Mouse (Mus musculus) liver, embryonic 16.5 days (tissue): ENCODE measurements around the gene Med9. TPM values are rescaled to one million over a fixed set of nuclear protein-coding genes. Genes with fewer than 3 reads are reported as not detected.

Experiments
- ATAC-seq: fragments of 200-750 bp; cut with Nextera tagmentation; 2 replicates; pipeline ENCODE4 v1.8.0; 2017; ENCODE audit warnings: low read depth, mild to moderate bottlenecking, moderate number of reproducible peaks, moderate library complexity
- H3K27ac ChIP-seq: fragments of 300-500 bp; sonication (generic); 2 replicates; pipeline ENCODE4 v1.5.1; 2014; ENCODE audit warnings: mild to moderate bottlenecking, low read length
- H3K27me3 ChIP-seq: fragments of 300-500 bp; sonication (generic); 2 replicates; pipeline ENCODE4 v1.6.1; 2014; ENCODE audit warnings: low read depth, low read length, mixed read lengths; ENCODE audit not compliant: control insufficient read depth, insufficient read depth
- H3K36me3 ChIP-seq: fragments of 300-500 bp; sonication (generic); 2 replicates; pipeline ENCODE4 v1.6.1; 2014; ENCODE audit warnings: mild to moderate bottlenecking; ENCODE audit not compliant: control insufficient read depth, insufficient read depth
- H3K4me1 ChIP-seq: fragments of 300-500 bp; sonication (generic); 2 replicates; pipeline ENCODE4 v1.6.1; 2014; ENCODE audit warnings: low read depth, low read length, mixed read lengths; ENCODE audit not compliant: control insufficient read depth
- H3K4me2 ChIP-seq: fragments of 300-500 bp; sonication (generic); 2 replicates; pipeline ENCODE4 v1.6.1; 2014; ENCODE audit warnings: low read depth, low read length, mixed read lengths
- H3K4me3 ChIP-seq: fragments of 300-500 bp; sonication (generic); 2 replicates; pipeline ENCODE4 v1.5.1; 2014; ENCODE audit warnings: low read depth, mild to moderate bottlenecking, low read length
- H3K9ac ChIP-seq: fragments of 300-500 bp; sonication (generic); 2 replicates; pipeline ENCODE4 v1.6.1; 2014; ENCODE audit warnings: low read depth, low read length
- H3K9me3 ChIP-seq: fragments of 300-500 bp; sonication (generic); replicated peaks from 2 replicates; pipeline ENCODE4 v1.6.1; 2016; ENCODE audit warnings: low read length; ENCODE audit not compliant: control insufficient read depth
- WGBS: fragments of 180-500 bp; shearing (Covaris S2); extraction: QIAGEN DNeasy Blood & Tissue Kit; methylation state at CpG from one replicate; pipeline ENCODE4 v1.1.7; 2014; ENCODE audit not compliant: insufficient replicate concordance; 5-methylcytosine and 5-hydroxymethylcytosine counted together
- polyA plus RNA-seq: library from polyadenylated mRNA; unstranded; fragments of >200 nt; fragmentation: Nextera tagmentation; extraction: Ambion mirVana; gene quantifications from 2 replicates; pipeline ENCODE4 v1.2.1, GENCODE M21; 2015

Gene Med9
- polyA plus RNA-seq, 1 experiment from 2014 or later: 17.6 TPM

DNA sequence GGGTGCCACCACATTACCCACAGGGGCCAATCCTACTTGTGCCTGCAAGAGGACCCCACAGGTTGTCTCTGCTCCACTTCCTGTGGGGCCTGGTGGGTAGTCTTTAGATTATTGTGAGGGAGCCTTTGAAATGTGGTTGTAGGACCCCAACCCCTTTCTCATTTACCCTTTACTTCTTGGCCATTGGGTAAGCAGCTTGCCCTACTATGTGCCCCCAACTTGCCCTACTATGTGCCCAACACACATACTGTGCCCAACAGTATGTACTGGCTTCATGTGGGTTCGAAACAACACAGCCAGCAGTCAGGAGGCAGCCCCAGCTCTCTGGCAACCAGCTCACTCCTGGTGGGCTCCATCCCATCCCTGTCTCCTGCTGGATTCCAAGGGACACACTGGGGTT is 19.8 kb downstream of the Med9 start:
- Histone ChIP-seq H3K4me1 (peaks cover 18% of the 10 kb centered on the region), H3K36me3 (no peaks in the 10 kb centered on the region), H3K27ac (no peak overlapping the region), H3K4me3 (no peak overlapping the region), H3K4me2 (no peak overlapping the region), H3K27me3 (peaks cover 23% of the 10 kb centered on the region), H3K9ac (no peak overlapping the region), H3K9me3 (no peaks in the 10 kb centered on the region)
- no peak for ATAC-seq
- WGBS: 69% methylated on average over 1 of the region's 1 CpGs

DNA sequence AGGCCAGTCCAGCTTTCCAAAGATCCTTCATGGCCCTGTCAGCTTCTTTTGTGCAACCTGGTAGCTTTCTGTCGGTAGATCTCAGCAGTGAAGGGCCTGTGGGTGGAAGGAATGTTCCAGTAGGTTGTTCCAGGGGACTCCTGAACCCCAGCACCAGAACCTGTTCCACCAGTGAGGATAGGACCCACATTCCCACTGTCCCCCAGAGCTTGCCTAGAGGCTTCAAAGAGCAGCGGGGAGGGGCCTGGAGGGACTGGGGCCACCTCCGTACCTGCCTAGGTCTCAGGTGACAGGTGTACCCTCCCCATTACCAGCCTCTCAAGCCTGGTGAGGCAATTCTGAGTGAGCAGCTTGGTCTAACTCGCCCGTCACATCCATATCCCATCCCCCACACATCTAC is 22.8 kb downstream of the Med9 start:
- ATAC-seq: no peak
- H3K36me3 ChIP-seq: no peaks in the 10 kb centered on the region
- no peak overlapping the region for H3K4me3 ChIP-seq
- H3K27ac ChIP-seq: no peak overlapping the region
- no peak overlapping the region for H3K4me2 ChIP-seq
- H3K9me3 ChIP-seq: no peaks in the 10 kb centered on the region
- no peak overlapping the region for H3K9ac ChIP-seq
- peaks cover 3% of the 10 kb centered on the region; the same call in 1 of the 2 replicates for H3K4me1 ChIP-seq
- no peaks in the 10 kb centered on the region for H3K27me3 ChIP-seq
- 63% methylated on average over 5 of the region's 5 CpGs for WGBS

DNA sequence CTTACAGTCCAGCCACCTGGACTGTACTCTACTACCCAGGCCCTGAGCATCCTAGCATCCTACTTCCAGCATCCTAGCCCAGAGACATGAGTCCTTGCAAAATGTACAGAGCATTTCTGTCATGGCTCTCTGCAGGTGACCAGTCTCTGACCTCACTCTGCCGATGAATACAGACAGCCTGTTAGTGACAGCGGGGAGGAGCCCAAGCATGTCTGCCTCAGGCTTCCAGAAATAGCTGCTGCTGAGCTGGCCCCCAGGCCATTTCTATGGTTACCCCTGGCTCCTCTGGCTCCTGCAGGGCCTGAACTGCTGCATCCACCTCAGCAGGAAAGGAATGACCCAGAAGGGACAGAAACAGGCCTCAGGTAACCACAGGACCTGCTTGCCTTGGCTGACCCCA is 23.7 kb downstream of the Med9 start:
- Histone ChIP-seq H3K9me3 (no peaks in the 10 kb centered on the region), H3K27me3 (no peaks in the 10 kb centered on the region), H3K4me2 (no peak overlapping the region), H3K9ac (no peak overlapping the region), H3K4me3 (no peak overlapping the region), H3K27ac (no peak overlapping the region), H3K36me3 (no peaks in the 10 kb centered on the region), H3K4me1 (no peaks in the 10 kb centered on the region)
- WGBS: 65% methylated on average over 2 of the region's 2 CpGs
- ATAC-seq: no peak

DNA sequence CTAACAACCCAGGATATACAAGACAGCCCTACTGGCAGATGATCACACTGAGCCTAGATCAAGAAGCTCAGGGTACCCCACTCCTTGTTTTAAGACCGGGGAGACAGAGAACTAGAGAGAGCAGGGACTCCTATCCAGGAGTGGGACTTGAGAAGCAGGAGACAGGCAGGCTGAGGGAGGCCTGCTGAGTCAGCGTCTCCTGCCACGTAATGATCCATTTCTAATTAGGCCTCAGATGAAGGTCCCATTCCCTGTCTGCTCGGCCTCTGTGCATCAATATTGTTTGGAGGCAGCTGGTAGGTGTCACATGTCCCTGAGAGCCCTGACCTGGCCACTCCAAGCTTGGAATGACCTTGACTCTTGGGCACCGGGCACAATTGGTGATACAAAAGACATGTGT is 25.4 kb downstream of the Med9 start:
- Histone ChIP-seq H3K9ac (no peak overlapping the region), H3K27ac (no peak overlapping the region), H3K9me3 (no peaks in the 10 kb centered on the region), H3K27me3 (no peaks in the 10 kb centered on the region), H3K36me3 (no peaks in the 10 kb centered on the region), H3K4me1 (no peaks in the 10 kb centered on the region), H3K4me2 (no peak overlapping the region), H3K4me3 (no peak overlapping the region)
- no peak for ATAC-seq
- 66% methylated on average over 5 of the region's 5 CpGs for WGBS

DNA sequence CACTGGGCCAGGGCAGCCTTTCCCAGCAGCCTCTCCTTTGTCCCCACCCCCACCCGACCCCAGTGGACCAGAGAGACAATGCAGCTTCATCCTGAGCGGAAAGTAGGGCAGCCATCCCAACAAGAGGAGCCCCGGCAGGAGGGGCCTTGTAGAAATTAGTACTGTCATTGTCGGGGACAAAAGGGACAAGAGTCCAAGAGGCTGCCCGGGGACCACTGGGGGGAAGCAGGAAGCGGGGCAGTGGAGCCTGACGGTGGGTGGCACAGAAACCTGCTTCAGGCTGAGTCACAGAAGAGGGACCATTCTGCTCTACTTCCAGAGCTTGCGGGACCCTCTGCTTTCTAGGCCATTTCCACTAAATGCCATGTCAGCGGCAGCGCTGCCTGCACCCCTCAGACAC is 27.2 kb downstream of the Med9 start:
- Histone ChIP-seq H3K36me3 (no peaks in the 10 kb centered on the region), H3K4me2 (no peak overlapping the region), H3K4me3 (no peak overlapping the region), H3K9me3 (no peaks in the 10 kb centered on the region), H3K9ac (no peak overlapping the region), H3K27me3 (no peaks in the 10 kb centered on the region), H3K27ac (no peak overlapping the region), H3K4me1 (no peaks in the 10 kb centered on the region)
- WGBS: 61% methylated on average over 10 of the region's 10 CpGs
- no peak for ATAC-seq

DNA sequence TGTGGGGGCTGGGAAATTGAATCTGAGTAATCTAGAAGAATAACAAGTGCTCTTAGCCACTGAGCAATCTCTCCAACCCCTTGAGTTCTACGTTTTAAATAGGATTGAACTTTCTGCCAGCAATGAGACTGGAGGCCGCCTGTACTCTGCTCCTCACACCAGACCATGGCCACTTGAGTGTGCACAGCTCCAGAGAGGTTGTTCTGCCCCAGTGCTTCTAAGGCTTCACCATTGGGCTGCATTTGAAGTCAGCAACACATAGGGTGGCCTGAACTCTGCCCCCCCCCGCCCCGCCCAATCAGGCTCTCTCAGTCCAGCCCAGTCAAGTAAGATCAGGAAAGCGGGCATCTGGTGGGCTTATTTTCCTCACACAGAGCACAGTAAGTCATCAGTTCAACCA is 29.8 kb downstream of the Med9 start:
- Histone ChIP-seq H3K9ac (no peak overlapping the region), H3K4me3 (no peak overlapping the region), H3K27ac (no peak overlapping the region), H3K4me1 (no peaks in the 10 kb centered on the region), H3K27me3 (no peaks in the 10 kb centered on the region), H3K9me3 (no peaks in the 10 kb centered on the region), H3K4me2 (no peak overlapping the region), H3K36me3 (no peaks in the 10 kb centered on the region)
- ATAC-seq: no peak
- WGBS: 57% methylated on average over 5 of the region's 5 CpGs

DNA sequence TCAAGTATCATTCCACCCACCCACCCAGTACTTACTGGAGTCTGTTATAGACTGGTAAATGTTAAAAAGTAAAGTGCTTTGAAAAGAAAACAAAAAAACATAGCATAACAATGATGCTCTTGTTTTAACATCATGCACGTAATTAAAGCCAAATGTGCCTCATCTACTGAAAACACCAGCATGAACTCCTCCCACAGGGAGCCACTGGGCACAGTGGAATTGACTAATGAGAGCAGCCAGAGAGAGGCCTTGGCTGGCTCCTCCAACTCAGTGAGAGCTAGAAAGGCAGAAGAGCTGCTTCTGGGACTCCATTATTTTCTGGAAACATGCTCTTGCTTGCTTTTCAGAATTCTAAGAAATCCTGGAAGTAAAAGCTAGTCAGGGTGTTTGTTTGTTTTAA is 41.4 kb downstream of the Med9 start:
- Histone ChIP-seq H3K27ac (no peak overlapping the region), H3K36me3 (no peaks in the 10 kb centered on the region), H3K9ac (no peak overlapping the region), H3K27me3 (no peaks in the 10 kb centered on the region), H3K9me3 (no peaks in the 10 kb centered on the region), H3K4me2 (no peak overlapping the region), H3K4me1 (no peaks in the 10 kb centered on the region; the same call in 1 of the 2 replicates), H3K4me3 (no peak overlapping the region)
- no peak for ATAC-seq
- 75% methylated on average over 1 of the region's 1 CpGs for WGBS

DNA sequence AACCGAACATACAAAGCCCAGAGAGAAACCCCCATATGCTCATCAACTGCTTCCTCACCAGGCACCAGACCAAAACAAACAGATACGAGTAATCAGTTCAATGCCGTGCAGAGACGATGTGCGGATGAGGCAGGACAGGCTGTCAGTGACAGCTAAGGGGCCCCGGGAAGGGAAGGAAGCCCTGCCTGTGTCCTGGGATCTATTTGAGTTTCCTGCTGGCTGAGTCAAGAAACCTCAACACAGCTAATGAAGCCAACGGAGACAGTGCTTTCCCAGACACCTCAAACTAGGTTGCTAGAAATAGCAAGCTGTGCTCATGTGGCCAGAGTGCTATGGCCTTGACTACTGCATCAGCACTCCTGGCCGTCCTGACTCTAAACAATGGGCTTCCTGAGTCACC is 43.4 kb downstream of the Med9 start:
- no peaks in the 10 kb centered on the region for H3K27me3 ChIP-seq
- no peak overlapping the region for H3K4me2 ChIP-seq
- WGBS: 36% methylated on average over 8 of the region's 8 CpGs
- H3K27ac ChIP-seq: no peak overlapping the region
- no peaks in the 10 kb centered on the region for H3K36me3 ChIP-seq
- no peak for ATAC-seq
- H3K9me3 ChIP-seq: no peaks in the 10 kb centered on the region
- H3K4me3 ChIP-seq: no peak overlapping the region
- no peak overlapping the region for H3K9ac ChIP-seq
- no peaks in the 10 kb centered on the region; the same call in 1 of the 2 replicates for H3K4me1 ChIP-seq

DNA sequence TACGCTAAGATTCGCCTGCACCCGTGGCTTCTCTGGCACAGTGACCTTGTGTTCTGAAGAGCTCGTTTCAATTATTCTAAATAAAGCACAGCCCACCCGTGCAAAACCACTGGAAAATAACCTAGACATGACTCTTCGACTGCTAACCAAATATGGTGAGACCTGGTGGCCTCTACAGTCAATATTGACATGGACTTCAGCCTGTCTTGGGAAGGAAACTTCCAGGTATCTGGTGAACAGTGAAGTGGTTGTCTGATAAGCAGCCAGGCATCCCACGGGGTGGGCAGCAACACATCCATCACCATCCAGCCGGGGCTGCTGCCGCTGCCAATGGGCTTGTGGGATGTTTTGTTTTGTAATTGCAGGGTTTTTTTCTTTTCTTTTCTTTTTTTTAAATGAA is 46.3 kb downstream of the Med9 start:
- 44% methylated on average over 9 of the region's 9 CpGs for WGBS
- no peak for ATAC-seq
- Histone ChIP-seq H3K4me1 (no peaks in the 10 kb centered on the region; the same call in 1 of the 2 replicates), H3K36me3 (no peaks in the 10 kb centered on the region), H3K27me3 (no peaks in the 10 kb centered on the region), H3K9me3 (no peaks in the 10 kb centered on the region), H3K27ac (no peak overlapping the region), H3K4me3 (no peak overlapping the region), H3K4me2 (no peak overlapping the region), H3K9ac (no peak overlapping the region)
